Mouse (Mus musculus): Measurements from ENCODE around the gene Wnk4. TPM values are rescaled to one million over a fixed set of nuclear protein-coding genes. Genes with fewer than 3 reads are reported as not detected.

Gene Wnk4
- total RNA-seq, 2 experiments from 2014 or later: 0.23 to 0.26 TPM

DNA sequence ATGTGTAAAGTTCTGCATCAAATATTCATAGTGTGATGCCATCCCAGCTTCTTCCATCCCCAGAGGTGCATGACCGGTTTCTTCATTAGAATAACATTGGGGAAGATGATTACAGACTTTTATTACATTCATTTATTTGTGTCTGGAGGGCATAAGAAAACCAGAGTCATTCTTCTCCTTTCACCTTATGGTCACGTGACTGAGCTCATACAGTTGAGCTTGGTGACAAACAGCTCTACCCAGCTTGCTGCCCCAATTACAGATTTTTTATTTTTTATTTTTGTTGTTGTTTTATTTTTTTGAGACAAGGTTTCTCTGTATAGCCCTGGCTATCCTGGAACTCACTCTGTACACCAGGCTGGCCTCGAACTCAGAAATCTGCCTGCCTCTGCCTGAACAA lies 12.1 kb downstream of the Wnk4 start:
- DNase-seq (ENCODE audit: low spot score): no peak

DNA sequence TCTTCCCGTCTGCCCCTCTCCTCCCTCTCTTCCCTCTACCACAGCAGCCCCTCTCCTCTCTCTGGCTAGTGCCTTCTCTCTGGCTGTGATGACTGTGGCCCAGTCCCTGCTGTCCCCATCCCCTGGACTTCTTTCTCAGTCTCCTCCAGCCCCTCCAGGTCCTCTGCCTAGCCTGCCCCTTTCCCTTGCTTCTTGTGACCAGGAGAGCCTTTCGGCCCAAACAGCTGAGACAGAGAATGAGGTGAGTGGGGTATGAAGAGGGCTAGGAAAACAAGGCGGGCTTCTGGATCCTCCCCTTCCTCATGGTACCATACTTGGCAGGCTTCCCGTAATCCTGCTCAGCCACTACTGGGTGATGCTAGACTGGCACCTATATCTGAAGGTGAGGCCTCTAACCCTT lies 14.9 kb downstream of the Wnk4 start:
- DNase-seq (ENCODE audit: low spot score): no peak

DNA sequence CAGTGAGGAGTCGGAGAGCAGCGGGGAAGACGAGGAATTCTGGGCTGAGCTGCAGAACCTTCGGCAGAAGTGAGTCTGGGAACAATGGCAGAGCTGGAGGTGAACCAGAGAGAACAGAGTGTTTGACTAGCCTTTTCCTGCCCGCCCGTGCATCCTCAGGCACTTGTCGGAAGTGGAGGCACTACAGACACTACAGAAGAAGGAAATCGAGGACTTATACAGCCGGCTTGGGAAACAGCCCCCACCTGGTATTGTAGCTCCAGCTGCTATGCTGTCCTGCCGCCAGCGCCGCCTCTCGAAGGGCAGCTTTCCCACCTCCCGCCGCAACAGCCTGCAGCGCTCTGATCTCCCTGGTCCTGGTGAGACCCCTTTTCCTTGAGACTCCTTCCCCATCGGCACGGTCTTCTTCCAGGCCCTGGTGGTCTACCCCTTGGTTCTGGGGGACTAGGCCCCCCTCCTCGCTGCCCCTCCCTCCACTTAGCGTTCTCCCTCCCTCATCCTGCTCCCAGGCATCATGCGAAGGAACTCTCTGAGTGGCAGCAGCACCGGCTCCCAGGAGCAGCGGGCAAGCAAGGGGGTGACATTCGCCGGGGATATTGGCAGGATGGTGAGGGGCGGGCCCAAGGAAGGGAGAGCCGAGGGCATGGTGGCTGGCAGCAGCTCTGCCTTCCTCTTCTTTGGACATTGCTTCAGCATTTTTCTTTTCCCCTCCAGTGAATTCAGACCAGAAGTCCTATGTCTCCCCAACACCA lies 16.1 kb downstream of the Wnk4 start:
- no peak for DNase-seq (ENCODE audit: low spot score)

- DNase-seq (ENCODE audit: low spot score): no peak
Measured at GRCm38 (mm10) chr11:101277381-101278222, 17.2 kb downstream of the Wnk4 start.

DNA sequence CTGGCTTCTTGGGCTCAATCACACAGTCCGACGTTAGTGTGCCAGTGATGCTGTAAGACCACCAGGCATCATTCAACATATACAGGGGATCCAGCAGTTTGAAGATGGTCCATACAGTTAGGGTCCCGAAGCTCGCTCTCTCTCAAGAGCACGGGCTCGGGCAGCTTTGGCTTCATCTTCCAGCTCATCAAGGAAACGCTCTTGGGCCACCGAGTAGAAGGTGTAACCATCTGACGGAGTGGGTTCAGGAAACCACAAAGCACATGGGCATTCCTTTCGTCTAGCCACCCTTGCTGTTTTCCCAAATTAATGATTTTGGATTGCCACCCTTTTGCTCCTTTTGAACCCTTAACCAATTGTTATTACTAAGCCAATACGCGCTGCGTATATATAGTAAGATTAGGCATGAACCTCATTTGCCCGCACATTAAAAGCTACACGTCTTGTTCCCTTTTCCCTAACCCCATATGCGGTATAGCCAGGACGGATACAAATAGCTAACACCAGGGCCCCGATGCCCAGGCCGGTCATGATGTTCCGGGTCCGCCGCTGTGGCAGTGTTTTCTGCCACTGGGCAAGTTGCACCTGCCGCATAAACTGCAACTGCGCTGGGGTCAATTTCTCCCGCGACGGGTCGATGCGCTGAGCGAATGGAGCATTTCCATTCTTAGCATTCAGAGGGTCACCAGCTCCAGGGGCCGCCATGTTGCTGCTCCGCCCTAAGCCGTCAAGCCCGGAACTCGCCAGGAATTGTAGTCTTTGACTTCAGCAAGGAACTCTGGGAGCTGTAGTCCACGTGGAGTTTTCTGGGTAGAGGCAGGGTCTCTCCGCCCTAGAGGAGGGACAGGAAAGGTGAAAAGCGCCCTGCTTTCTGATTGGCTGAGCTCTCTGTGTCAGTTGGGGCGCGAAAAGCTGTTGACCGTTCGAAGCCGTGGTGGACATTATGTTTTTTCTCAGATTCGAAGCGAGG lies 18.1 kb downstream of the Wnk4 start, which contains the start of the genes Cntd1 and Coa3:
Gene Cntd1 (plus strand): TSS at position 790 of the 970 bp plus-strand sequence.
Gene Coa3 (minus strand): TSS at position 892 of the 970 bp plus-strand sequence.
- peak; percentile 88 for DNase-seq (ENCODE audit: low spot score)

- DNase-seq (ENCODE audit: low spot score): no peak
Measured at GRCm38 (mm10) chr11:101279193-101279569, 18.8 kb downstream of the Wnk4 start.

GRCm38 (mm10) chr11:101280837-101281236 lies 20.5 kb downstream of the Wnk4 start:
- DNase-seq (ENCODE audit: low spot score): no peak

GRCm38 (mm10) chr11:101282896-101283295 lies 22.5 kb downstream of the Wnk4 start:
- no peak for DNase-seq (ENCODE audit: low spot score)

- no peak for DNase-seq (ENCODE audit: low spot score)
Measured at GRCm38 (mm10) chr11:101283805-101284204, 23.4 kb downstream of the Wnk4 start.

GRCm38 (mm10) chr11:101287306-101287705 lies 26.9 kb downstream of the Wnk4 start:
- DNase-seq (ENCODE audit: low spot score): no peak

DNA sequence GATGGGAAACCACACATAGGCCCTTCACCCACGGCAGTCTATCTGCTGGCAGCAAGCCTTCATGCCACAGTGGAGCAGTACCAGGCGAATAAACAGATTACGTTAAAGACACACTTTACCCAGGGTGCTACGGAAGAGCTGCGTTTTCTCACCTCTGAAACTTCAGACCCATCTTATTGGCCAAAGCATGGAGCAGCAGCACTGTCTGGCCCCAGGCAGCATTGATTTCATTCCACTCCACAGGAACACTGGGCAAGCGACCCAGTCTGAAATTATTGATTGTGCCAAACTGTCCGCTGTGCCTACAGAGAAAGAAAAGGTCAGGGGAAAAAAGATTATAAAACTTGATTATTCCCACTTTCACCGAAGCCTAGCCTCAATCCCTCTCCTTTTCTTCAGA lies 30.9 kb downstream of the Wnk4 start:
- no peak for DNase-seq (ENCODE audit: low spot score)

DNA sequence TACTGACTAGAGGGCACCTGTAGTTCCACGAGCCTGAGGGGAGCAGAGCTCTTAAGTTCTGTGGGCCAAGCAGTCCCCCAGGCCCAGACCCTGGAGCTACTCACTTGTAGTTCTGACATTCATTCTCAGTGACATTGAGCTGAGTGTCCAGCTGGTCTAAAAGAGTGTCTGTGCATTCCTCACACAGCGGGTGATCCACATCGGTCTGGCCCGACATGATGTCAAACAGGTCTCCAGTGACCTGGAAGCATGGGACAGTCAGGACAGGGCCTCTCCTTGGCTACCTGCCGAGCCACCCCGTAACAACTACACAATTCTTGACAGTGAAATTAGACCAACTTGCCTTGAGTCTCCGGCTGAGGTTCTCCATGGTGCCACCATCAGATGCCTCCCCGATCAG lies 34.8 kb downstream of the Wnk4 start:
- DNase-seq (ENCODE audit: low spot score): no peak

DNA sequence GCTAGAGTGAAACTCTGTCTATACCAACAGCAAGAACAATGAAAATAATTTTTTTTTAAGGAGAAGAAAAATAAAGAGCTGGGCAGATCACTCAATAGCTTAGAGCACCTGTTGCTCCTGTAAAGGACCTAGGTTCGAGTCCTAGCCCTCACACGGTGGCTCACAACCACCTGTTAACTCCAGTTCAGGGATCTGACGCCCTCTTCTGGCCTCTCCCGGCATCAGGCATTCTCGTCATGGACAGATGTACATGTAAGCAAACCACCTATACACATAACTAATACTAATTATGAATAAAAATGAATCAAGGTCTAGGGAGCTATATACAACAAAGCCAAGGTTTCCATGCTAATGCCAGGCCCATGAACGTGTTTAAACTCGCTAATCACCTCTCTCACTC lies 40.5 kb downstream of the Wnk4 start:
- no peak for DNase-seq (ENCODE audit: low spot score)

DNA sequence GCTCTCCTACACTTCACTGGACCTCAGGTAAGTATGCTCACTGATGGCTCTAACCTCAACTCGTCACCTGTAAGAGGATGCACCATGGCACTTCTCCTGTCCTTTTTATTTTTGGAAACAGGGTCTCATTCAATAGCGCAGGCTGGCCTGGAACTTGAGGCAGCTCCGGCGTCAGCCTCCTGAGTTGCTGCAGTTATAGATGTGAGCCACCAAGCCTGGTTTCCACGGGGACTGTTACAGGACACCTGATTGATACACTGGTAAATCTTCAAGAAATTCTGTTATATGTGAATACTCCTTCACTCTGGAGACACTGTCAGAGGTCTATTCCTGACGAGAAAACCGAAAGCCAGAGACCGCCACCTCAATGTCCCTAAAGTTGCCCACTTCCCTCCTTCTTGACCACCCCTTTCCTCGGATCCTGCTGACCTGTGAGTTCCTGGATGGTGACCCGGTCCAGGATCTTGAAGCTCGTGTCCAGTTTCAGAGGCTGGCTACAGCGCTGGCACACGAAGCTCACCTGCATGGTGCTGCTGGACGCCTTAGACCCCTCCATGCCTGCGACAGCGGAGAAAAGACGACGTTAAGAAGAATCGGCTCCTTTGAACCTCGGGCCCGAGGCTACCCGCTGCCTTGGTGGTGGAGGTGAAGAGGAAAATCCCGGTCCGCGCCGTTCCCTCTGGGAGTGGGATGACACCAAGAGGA lies 41.1 kb downstream of the Wnk4 start:
- DNase-seq (ENCODE audit: low spot score): no peak

DNA sequence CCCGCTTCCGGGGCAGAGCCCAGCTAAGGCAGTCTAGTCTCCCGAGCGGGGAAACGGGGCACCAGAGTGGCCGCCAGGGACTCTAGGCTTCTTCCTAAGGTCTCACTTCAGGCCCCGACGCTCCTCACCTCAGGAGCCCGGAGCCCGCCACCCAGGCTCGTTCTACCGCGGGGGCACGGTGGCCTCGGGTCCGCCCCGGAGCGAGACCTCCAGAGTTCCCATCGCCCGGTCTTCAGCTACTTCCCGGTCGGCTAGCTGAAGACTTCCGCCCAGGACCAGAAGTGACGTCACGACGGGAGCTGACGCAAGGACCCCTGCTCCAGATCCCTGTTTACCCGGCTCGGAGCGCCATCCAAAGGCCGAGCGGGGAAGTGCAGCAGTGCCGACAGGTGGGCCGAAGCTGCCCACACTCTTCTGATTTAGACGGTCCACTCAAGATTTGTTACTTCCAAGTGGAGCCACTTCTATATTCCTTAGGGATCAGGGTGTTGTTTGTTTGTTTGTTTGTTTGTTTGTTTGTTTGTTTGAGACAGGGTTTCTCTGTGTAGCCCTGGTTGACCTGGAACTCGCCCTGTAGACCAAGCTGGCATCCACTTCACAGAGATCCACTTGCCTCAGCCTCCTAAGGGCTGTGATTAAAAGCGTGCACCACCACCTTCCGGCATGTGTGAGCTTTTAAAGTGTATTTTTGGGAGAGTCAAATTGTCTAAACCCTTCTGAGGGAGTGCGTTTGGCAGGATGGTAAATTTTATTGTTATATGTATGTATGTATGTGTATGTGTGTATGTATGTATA lies 41.8 kb downstream of the Wnk4 start, which contains the start of gene Becn1:
Gene Becn1 (minus strand): TSS at position 283 of the 795 bp plus-strand sequence.
- DNase-seq (ENCODE audit: low spot score): peak; percentile 96

DNA sequence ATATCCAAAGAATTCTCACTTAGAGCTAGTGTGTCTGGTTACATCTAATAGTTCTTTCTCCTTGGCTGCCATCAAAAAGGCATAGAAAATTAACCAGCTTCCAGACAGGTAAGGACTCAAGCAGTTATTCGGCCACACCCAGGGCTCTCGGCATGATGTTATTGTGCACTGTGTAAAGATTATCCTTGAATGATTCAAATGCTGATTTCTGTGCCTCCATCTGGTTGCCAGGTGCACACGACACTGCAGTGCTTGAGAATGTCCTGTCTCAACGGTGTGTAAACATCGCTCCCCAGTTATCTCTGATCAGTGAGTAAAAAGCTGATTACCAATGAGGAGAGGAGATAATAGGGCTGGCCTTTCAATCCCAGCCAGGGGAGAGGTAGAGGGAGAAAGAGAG lies 47.4 kb downstream of the Wnk4 start:
- DNase-seq (ENCODE audit: low spot score): no peak

- DNase-seq (ENCODE audit: low spot score): no peak
Measured at GRCm38 (mm10) chr11:101311083-101311482, 50.7 kb downstream of the Wnk4 start.

GRCm38 (mm10) chr11:101312150-101312549 lies 51.8 kb downstream of the Wnk4 start:
- no peak for DNase-seq (ENCODE audit: low spot score)

- no peak for DNase-seq (ENCODE audit: low spot score)
Measured at GRCm38 (mm10) chr11:101314567-101314966, 54.2 kb downstream of the Wnk4 start.

Measured in gastrocnemius, adult 18-20 months (tissue).